Mouse (Mus musculus) limb, embryonic 12.5 days (tissue): ENCODE results near the gene Abo. TPM values are rescaled to one million over a fixed set of nuclear protein-coding genes. Genes with fewer than 3 reads are reported as not detected.

ENCODE experiments used
- ATAC-seq: fragments of 200-750 bp; cut with Nextera tagmentation; 2 replicates; pipeline ENCODE4 v1.8.0; 2017; ENCODE audit warnings: low read depth, moderate TSS enrichment; ENCODE audit not compliant: insufficient number of reproducible peaks, insufficient read depth, low FRiP score, low TSS enrichment
- H3K27ac ChIP-seq: fragments of 300-500 bp; sonication (generic); 2 replicates; pipeline ENCODE4 v1.5.1; 2016; ENCODE audit warnings: mild to moderate bottlenecking, moderate library complexity
- H3K27me3 ChIP-seq: fragments of 300-500 bp; sonication (generic); 2 replicates; pipeline ENCODE4 v1.6.1; 2016; ENCODE audit warnings: mild to moderate bottlenecking, moderate library complexity
- H3K36me3 ChIP-seq: fragments of 300-500 bp; sonication (generic); 2 replicates; pipeline ENCODE4 v1.6.1; 2016; ENCODE audit warnings: mild to moderate bottlenecking, moderate library complexity
- H3K4me1 ChIP-seq: fragments of 300-500 bp; sonication (generic); replicated peaks from 2 replicates; pipeline ENCODE4 v1.6.1; 2016
- H3K4me2 ChIP-seq: fragments of 300-500 bp; sonication (generic); 2 replicates; pipeline ENCODE4 v1.6.1; 2016; ENCODE audit warnings: mild to moderate bottlenecking, moderate library complexity
- H3K4me3 ChIP-seq: fragments of 300-500 bp; sonication (generic); replicated peaks from 2 replicates; pipeline ENCODE4 v1.5.1; 2016; ENCODE audit warnings: mild to moderate bottlenecking
- H3K9ac ChIP-seq: fragments of 300-500 bp; sonication (generic); replicated peaks from 2 replicates; pipeline ENCODE4 v1.6.1; 2016; ENCODE audit warnings: mild to moderate bottlenecking, moderate library complexity
- H3K9me3 ChIP-seq: fragments of 300-500 bp; sonication (generic); 2 replicates; pipeline ENCODE4 v1.6.1; 2016; ENCODE audit warnings: mild to moderate bottlenecking, moderate library complexity
- WGBS: fragments of 180-500 bp; shearing (Covaris S2); methylation state at CpG from one replicate; pipeline ENCODE4 v1.1.7; 2016; 5-methylcytosine and 5-hydroxymethylcytosine counted together
- polyA plus RNA-seq: library from polyadenylated mRNA; unstranded; fragments of >200 nt; fragmentation: Nextera tagmentation; extraction: Ambion mirVana; gene quantifications from 2 replicates; pipeline ENCODE4 v1.2.1, GENCODE M21; 2016

Gene Abo
- polyA plus RNA-seq, 1 experiment from 2014 or later, result not detected

DNA sequence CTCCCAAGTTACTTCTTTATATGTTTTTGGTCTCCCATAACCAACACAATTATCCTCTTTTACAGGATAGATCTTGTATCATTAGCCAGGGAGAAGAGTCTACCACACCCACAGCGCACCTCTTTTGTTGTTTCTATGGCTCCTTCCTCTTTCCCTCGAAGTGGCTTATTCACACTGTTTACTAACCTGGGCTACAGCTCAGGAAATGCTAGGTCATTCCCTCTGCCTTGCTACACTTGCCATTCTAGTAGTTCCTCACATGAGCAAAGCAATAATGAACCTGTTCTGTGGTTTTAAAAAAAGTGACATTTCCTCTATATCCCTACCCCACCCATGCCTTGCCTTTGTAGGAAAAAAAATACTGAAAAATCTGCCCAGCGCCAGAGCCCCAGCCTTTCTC, 1.9 kb downstream of the Abo start:
- H3K9me3 ChIP-seq, result no peaks in the 10 kb centered on the region
- WGBS, result 82% methylated on average over 3 of the region's 3 CpGs
- no peaks in the 10 kb centered on the region for H3K4me1 ChIP-seq
- no peaks in the 10 kb centered on the region for H3K36me3 ChIP-seq
- H3K4me2 ChIP-seq, result no peak overlapping the region
- H3K9ac ChIP-seq, result no peak overlapping the region
- no peak overlapping the region for H3K27ac ChIP-seq
- no peak overlapping the region for H3K4me3 ChIP-seq
- ATAC-seq, result no peak
- H3K27me3 ChIP-seq, result no peaks in the 10 kb centered on the region

GRCm38 (mm10) chr2:26847706-26848105, 17.1 kb downstream of the Abo start:
- H3K36me3 ChIP-seq, result no peaks in the 10 kb centered on the region
- H3K4me2 ChIP-seq, result no peak overlapping the region
- H3K27ac ChIP-seq, result no peak overlapping the region
- H3K4me3 ChIP-seq, result no peak overlapping the region
- ATAC-seq, result no peak
- 63% methylated on average over 2 of the region's 2 CpGs for WGBS
- no peaks in the 10 kb centered on the region for H3K4me1 ChIP-seq
- H3K27me3 ChIP-seq, result no peaks in the 10 kb centered on the region
- H3K9me3 ChIP-seq, result 0 out of 2 replicates have a peak, but pooled peaks cover under 1% of the 10 kb centered on the region
- no peak overlapping the region for H3K9ac ChIP-seq

DNA sequence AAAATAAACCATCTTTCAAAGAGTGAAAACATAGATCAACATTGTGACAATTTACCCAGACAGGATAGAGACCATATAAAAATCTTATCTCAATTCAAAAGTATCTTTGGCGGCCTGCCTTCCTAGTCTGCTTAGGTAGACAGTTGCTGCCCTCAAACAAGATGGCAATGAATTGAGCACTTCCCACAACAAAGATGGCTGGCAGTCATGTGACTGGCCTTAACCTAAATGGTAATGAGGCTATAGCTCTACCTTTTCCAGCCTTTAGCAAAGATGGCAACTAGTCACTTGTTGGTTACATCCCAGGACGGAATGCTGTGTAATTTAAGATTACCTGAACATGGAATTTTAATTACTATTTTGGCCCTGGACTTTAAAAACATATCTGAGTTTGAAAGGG, 32.3 kb downstream of the Abo start:
- ATAC-seq, result no peak
- no peak overlapping the region for H3K9ac ChIP-seq

GRCm38 (mm10) chr2:26828047-26828446, 36.7 kb downstream of the Abo start:
- no peaks in the 10 kb centered on the region for H3K27me3 ChIP-seq
- H3K4me1 ChIP-seq, result 0 out of 2 replicates have a peak, but pooled peaks cover 4% of the 10 kb centered on the region
- no peak overlapping the region for H3K9ac ChIP-seq
- H3K4me2 ChIP-seq, result no peak overlapping the region
- no peaks in the 10 kb centered on the region for H3K36me3 ChIP-seq
- H3K4me3 ChIP-seq, result no peak overlapping the region
- H3K27ac ChIP-seq, result no peak overlapping the region
- ATAC-seq, result no peak
- 96% methylated on average over 1 of the region's 1 CpGs for WGBS
- H3K9me3 ChIP-seq, result no peaks in the 10 kb centered on the region

More for the DNA sequence above, 32.3 kb downstream of the Abo start:
- no peaks in the 10 kb centered on the region for H3K36me3 ChIP-seq
- H3K4me3 ChIP-seq, result no peak overlapping the region
- 0 out of 2 replicates have a peak, but pooled peaks cover under 1% of the 10 kb centered on the region for H3K4me1 ChIP-seq
- H3K4me2 ChIP-seq, result no peak overlapping the region
- no peaks in the 10 kb centered on the region for H3K27me3 ChIP-seq
- 80% methylated on average over 2 of the region's 2 CpGs for WGBS
- no peak overlapping the region for H3K27ac ChIP-seq
- no peaks in the 10 kb centered on the region for H3K9me3 ChIP-seq

DNA sequence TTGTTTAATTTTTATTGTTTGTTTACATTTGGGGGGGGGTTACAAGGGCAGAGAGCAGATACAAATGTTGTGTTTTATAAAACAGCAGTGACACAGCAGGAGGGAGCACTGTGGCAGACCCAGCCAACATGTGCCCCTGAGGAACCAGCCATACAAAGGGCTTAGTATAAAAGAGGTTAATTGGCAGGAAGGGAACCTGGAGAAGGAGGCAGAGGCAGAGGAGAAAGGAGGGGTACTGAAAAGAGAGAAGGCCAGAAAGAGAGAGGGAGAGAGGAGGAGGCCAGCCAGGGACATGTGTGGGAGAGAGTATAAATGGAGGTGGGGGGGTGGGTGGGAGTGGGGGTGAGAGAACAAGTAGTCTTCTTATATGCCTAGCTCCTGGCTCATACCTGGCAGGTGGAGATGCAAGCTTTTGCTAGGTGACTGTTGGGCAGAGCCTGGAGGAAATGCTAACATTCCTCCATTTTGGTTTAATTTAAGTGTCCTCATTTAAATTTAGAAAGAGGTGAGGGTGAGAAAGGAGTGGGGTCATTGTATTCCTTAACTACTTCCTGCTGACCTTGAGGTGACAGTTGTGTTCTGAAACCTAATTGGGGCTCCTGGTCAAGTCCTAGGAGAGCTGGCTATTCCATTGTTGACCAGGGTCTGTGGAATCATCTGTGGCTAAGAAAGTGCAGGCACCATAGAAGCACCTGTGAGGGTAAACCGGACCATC, 37.4 kb downstream of the Abo start:
- Histone ChIP-seq H3K4me2 (no peak overlapping the region), H3K27me3 (no peaks in the 10 kb centered on the region), H3K36me3 (no peaks in the 10 kb centered on the region), H3K4me3 (no peak overlapping the region), H3K4me1 (0 out of 2 replicates have a peak, but pooled peaks cover 4% of the 10 kb centered on the region), H3K27ac (no peak overlapping the region), H3K9ac (no peak overlapping the region), H3K9me3 (no peaks in the 10 kb centered on the region)
- ATAC-seq, result no peak
- 83% methylated on average over 1 of the region's 1 CpGs for WGBS

Other genes with a start within 250 kb of the Abo start
- gene Fam69b, start 236.5 kb downstream of the Abo start, polyA plus RNA-seq, result 61.7 and 66.3 TPM in 2 replicates
- gene Lcn4, start 193.7 kb downstream of the Abo start, polyA plus RNA-seq, result not detected in 2 replicates
- gene Surf6, start 37.9 kb upstream of the Abo start, polyA plus RNA-seq, result 33.5 and 36.2 TPM in 2 replicates
- gene Med22, start 45.7 kb upstream of the Abo start, polyA plus RNA-seq, result 62.4 and 66.5 TPM in 2 replicates
- gene Rpl7a, start 45.8 kb upstream of the Abo start, polyA plus RNA-seq, result 600 and 634 TPM in 2 replicates
- 45.5 and 48.3 TPM in 2 replicates for gene Surf2, start 51.4 kb upstream of the Abo start, polyA plus RNA-seq
- gene Surf1, start 51.6 kb upstream of the Abo start, polyA plus RNA-seq, result 53.7 and 54.2 TPM in 2 replicates
- 187 and 188 TPM in 2 replicates for gene Surf4, start 68.9 kb upstream of the Abo start, polyA plus RNA-seq
- 0.13 TPM in 1 of 2 replicates, not detected in the other for gene Stkld1, start 69.1 kb upstream of the Abo start, polyA plus RNA-seq
- gene Rexo4, start 99.4 kb upstream of the Abo start, polyA plus RNA-seq, result 54.0 and 54.7 TPM in 2 replicates
- 0.06 and 0.11 TPM in 2 replicates for gene Adamts13, start 108.4 kb upstream of the Abo start, polyA plus RNA-seq
- 96.5 and 100 TPM in 2 replicates for gene Cacfd1, start 144.9 kb upstream of the Abo start, polyA plus RNA-seq
- 1.5 and 1.8 TPM in 2 replicates for gene Slc2a6, start 163.0 kb upstream of the Abo start, polyA plus RNA-seq
- 16.9 and 24.6 TPM in 2 replicates for gene Mymk, start 207.2 kb upstream of the Abo start, polyA plus RNA-seq
- gene Adamtsl2, start 214.4 kb upstream of the Abo start, polyA plus RNA-seq, result 11.8 and 12.3 TPM in 2 replicates